Mouse (Mus musculus) stomach, embryonic 14.5 days (tissue): ENCODE measurements around the gene Glyctk. TPM values are rescaled to one million over a fixed set of nuclear protein-coding genes. Genes with fewer than 3 reads are reported as not detected.

Experiments
- ATAC-seq: fragments of 200-750 bp; cut with Nextera tagmentation; 2 replicates; pipeline ENCODE4 v1.8.0; 2017; ENCODE audit warnings: low read depth, moderate TSS enrichment; ENCODE audit not compliant: insufficient number of reproducible peaks, insufficient read depth, low FRiP score
- H3K27ac ChIP-seq: fragments of 300-500 bp; sonication (generic); 2 replicates; pipeline ENCODE4 v1.5.1; 2014; ENCODE audit warnings: mild to moderate bottlenecking, low read length, moderate library complexity, mixed read lengths
- H3K27me3 ChIP-seq: fragments of 300-500 bp; sonication (generic); 2 replicates; pipeline ENCODE4 v1.6.1; 2014; ENCODE audit warnings: low read length, control low read depth, mixed read lengths; ENCODE audit not compliant: control insufficient read depth, insufficient read depth
- H3K36me3 ChIP-seq: fragments of 300-500 bp; sonication (generic); 2 replicates; pipeline ENCODE4 v1.6.1; 2014; ENCODE audit warnings: mild to moderate bottlenecking, control low read depth, low read length, moderate library complexity, mixed read lengths; ENCODE audit not compliant: control insufficient read depth, insufficient read depth
- H3K4me1 ChIP-seq: fragments of 300-500 bp; sonication (generic); 2 replicates; pipeline ENCODE4 v1.6.1; 2014; ENCODE audit warnings: low read length, control low read depth, mixed read lengths; ENCODE audit not compliant: control insufficient read depth, insufficient read depth
- H3K4me2 ChIP-seq: fragments of 300-500 bp; sonication (generic); replicated peaks from 2 replicates; pipeline ENCODE4 v1.6.1; 2014; ENCODE audit warnings: low read depth, low read length, control low read depth
- H3K4me3 ChIP-seq: fragments of 300-500 bp; sonication (generic); 2 replicates; pipeline ENCODE4 v1.5.1; 2014; ENCODE audit warnings: low read depth, low read length, control low read depth
- H3K9ac ChIP-seq: fragments of 300-500 bp; sonication (generic); replicated peaks from 2 replicates; pipeline ENCODE4 v1.6.1; 2014; ENCODE audit warnings: low read depth, mild to moderate bottlenecking, control low read depth, low read length, moderate library complexity, mixed read lengths
- H3K9me3 ChIP-seq: fragments of 300-500 bp; sonication (generic); 2 replicates; pipeline ENCODE4 v1.6.1; 2016; ENCODE audit warnings: low read depth, low read length, control low read depth; ENCODE audit not compliant: control insufficient read depth
- WGBS: fragments of 180-500 bp; shearing (Covaris S2); extraction: QIAGEN DNeasy Blood & Tissue Kit; methylation state at CpG from one replicate; pipeline ENCODE4 v1.1.7; 2014; 5-methylcytosine and 5-hydroxymethylcytosine counted together
- polyA plus RNA-seq: library from polyadenylated mRNA; unstranded; fragments of >200 nt; fragmentation: Nextera tagmentation; extraction: Ambion mirVana; gene quantifications from 2 replicates; pipeline ENCODE4 v1.2.1, GENCODE M21; 2014

Gene Glyctk
- polyA plus RNA-seq, 1 experiment from 2014 or later: 1.2 TPM

DNA sequence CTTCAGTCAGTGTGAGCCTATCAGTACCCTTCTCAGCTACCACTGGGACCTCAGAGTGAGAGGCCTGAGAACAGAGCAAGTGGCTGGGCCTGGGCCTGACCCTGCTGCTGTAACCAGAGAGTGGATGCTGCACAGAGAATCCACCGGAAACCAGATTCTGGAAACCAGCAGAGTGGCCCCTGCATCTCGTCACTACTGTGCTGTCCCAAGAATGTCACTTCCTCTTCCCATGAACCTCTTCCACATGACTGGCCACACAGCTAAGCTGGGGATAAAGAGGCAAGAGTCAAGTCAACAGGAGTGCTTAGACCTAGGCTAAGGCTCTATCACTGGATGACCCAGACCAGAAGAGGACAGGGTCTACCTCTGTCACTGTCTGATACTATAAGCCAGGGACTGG, 28.9 kb downstream of the Glyctk start:
- H3K4me3 ChIP-seq: no peak overlapping the region
- H3K9me3 ChIP-seq: no peaks in the 10 kb centered on the region
- no peaks in the 10 kb centered on the region for H3K27me3 ChIP-seq
- no peak overlapping the region for H3K27ac ChIP-seq
- no peak overlapping the region for H3K9ac ChIP-seq
- no peaks in the 10 kb centered on the region for H3K36me3 ChIP-seq
- no peak overlapping the region for H3K4me2 ChIP-seq
- H3K4me1 ChIP-seq: no peaks in the 10 kb centered on the region
- 73% methylated on average over 2 of the region's 2 CpGs for WGBS
- ATAC-seq: no peak

DNA sequence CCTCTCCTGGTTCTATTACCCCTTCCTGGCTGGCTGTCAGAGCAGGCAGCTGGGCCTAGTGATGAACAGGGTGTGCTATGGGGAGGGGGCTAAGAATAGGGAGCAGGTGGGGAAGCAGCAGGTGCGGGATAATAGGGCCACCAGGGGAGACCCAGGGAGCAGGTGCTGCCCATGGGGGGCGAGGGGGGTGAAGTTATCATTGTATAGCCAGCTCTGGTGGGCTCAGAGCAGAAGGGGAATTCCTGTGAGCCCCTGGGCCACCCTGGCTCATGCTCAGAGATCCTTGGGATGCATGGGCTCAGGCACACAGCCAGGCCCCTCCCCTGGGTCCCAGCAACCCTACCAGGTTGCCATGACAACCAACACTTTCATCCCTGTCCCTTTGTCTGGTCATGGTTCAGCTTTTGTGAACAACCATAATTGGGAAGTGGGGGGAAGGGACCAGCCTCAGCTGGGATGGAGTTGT, 31.1 kb downstream of the Glyctk start:
- ATAC-seq: peak; percentile 53; the same call in 1 of the 2 replicates
- no peaks in the 10 kb centered on the region for H3K9me3 ChIP-seq
- H3K4me3 ChIP-seq: no peak overlapping the region
- H3K4me2 ChIP-seq: no peak overlapping the region
- no peak overlapping the region for H3K27ac ChIP-seq
- no peaks in the 10 kb centered on the region for H3K4me1 ChIP-seq
- WGBS: 40% methylated on average over 2 of the region's 2 CpGs
- H3K27me3 ChIP-seq: no peaks in the 10 kb centered on the region
- H3K36me3 ChIP-seq: no peaks in the 10 kb centered on the region
- H3K9ac ChIP-seq: no peak overlapping the region

DNA sequence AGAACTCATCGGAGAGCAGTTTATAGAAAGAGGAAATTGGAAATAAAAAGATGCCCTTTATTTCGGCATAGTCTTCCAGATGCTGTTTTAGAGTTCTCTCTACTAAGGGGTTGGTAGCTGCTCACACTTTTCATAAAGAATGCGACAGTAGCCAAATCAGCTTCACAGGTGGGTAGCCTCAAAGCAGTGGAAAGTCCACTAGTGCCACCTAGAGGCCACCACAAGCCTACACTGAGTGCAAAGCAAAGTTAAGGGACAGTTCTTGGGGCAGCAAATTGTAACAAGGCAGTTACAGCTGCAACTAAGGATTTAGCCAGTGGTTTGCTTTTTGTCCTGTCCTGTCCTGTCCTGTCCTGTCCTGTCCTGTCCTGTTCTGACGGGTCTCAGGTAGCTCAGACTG, 34.3 kb downstream of the Glyctk start:
- H3K36me3 ChIP-seq: no peaks in the 10 kb centered on the region
- no peak overlapping the region for H3K27ac ChIP-seq
- no peak overlapping the region for H3K4me2 ChIP-seq
- H3K4me3 ChIP-seq: no peak overlapping the region
- H3K9ac ChIP-seq: no peak overlapping the region
- ATAC-seq: no peak
- no peaks in the 10 kb centered on the region for H3K4me1 ChIP-seq
- no peaks in the 10 kb centered on the region for H3K9me3 ChIP-seq
- no peaks in the 10 kb centered on the region for H3K27me3 ChIP-seq
- 48% methylated on average over 4 of the region's 4 CpGs for WGBS

DNA sequence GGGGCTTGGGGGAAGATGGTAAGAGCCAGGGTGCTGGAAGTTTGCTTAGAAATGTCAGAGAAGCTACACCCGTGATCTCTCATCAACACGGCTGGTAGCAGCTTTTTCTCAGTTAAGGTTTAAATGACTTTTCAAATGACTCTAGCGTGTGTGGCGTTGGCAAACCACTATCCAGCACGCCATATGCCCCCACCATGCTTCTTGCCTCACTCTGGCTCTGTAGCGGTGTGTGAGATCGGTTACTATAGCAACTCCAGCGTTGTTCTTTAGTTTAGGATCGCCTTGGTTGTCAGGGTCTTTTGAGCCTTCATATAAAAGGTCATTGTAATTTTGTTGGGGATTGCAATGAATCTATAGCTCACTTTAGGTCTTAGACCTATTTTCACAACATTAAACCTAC, 38.9 kb downstream of the Glyctk start:
- Histone ChIP-seq H3K27ac (no peak overlapping the region), H3K4me3 (no peak overlapping the region), H3K4me1 (no peaks in the 10 kb centered on the region), H3K36me3 (no peaks in the 10 kb centered on the region), H3K9ac (no peak overlapping the region), H3K9me3 (no peaks in the 10 kb centered on the region), H3K27me3 (no peaks in the 10 kb centered on the region), H3K4me2 (no peak overlapping the region)
- ATAC-seq: no peak
- 70% methylated on average over 9 of the region's 9 CpGs for whole genome bisulfite sequencing

DNA sequence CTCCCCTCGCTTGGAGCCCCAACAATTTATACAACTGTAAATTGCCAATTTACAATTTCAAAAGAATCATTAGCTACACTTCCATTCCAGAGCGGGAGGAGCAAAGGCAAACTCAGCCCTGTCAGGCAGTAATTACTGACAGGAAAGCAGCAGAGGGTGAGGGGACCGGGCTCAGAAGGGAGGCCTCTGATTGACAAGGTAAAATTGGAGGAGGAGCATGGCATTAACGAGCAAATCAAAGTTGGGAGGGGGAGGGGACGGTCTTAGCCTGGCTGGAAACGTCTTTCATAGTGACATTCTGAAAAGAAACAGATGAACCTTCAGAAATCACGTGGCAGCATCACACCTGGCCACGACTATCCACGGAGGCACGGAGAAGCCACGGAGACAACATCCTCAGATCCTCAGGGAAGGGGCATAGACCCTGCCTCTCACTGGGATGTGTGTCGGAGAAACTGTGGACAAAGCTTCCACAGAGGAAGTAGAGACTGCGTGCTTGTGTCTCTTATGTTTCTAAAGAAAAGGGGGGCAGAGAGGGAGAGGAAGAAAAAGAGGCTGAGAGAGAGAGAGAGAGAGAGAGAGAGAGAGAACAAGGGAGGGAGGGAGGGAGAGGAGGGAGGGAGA, 42.0 kb downstream of the Glyctk start:
- Histone ChIP-seq H3K4me3 (no peak overlapping the region), H3K27ac (no peak overlapping the region), H3K4me1 (no peaks in the 10 kb centered on the region), H3K9me3 (0 out of 2 replicates have a peak, but pooled peaks cover 2% of the 10 kb centered on the region), H3K4me2 (0 out of 2 replicates have a peak overlapping the region, but pooled peaks have one; percentile 10), H3K9ac (no peak overlapping the region), H3K36me3 (no peaks in the 10 kb centered on the region), H3K27me3 (no peaks in the 10 kb centered on the region)
- 33% methylated on average over 13 of the region's 13 CpGs for WGBS
- no peak for ATAC-seq

DNA sequence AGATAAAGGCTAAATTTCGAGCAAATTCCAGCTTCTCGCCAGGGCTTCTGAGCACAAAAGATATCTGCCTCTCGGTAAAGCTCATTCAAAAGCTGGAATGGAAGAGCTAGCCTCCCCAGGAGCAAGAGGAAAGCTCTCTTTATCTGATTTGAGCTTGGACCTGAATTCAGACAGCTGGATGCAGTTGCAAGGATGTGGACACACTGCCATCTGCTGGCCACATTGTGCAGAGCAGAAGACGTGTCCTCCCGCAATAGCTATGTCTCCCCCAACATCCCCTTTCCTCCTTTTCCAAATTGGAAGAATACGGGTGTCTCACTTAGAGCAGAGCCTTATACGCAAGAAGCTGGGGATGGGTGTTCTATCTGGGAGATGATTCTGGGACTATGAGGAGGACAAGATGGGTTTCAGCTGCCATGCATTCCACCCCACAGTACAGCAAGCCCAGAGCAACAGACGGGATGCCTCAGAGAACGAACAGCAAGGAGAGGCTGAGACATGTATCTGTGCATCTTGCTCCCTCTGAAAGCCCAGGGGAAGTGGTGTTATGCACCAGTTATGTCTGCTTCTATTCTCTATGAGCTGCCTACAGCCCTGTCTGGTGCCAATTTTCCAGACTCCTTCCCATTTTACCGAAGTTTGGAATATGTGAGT, 45.0 kb downstream of the Glyctk start:
- no peaks in the 10 kb centered on the region for H3K27me3 ChIP-seq
- WGBS: 26% methylated on average over 10 of the region's 10 CpGs
- no peak overlapping the region for H3K27ac ChIP-seq
- H3K9ac ChIP-seq: no peak overlapping the region
- H3K9me3 ChIP-seq: 0 out of 2 replicates have a peak, but pooled peaks cover 3% of the 10 kb centered on the region
- H3K4me2 ChIP-seq: no peak overlapping the region
- no peaks in the 10 kb centered on the region for H3K4me1 ChIP-seq
- no peaks in the 10 kb centered on the region for H3K36me3 ChIP-seq
- no peak for ATAC-seq
- no peak overlapping the region for H3K4me3 ChIP-seq

DNA sequence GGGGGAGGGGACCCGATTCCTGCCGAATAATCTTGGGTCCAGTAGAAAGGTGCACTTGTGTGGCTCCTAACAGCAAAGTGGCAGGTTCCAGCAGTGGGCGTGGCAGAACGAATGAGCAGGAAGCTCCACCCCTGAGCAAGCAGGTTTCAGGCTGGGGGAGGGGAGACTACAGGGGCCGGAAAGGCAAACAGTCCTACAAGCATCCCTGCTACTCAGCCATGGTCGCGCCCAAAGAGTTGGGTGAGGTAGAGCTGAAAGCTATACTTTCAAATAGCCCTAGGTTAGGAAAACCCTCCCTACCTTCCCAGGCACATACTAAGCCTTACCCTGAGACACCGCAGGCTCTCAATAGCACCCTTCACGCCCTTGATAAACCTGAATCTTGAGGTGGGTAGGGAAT, 51.7 kb downstream of the Glyctk start:
- ATAC-seq: no peak
- H3K4me3 ChIP-seq: no peak overlapping the region
- H3K27ac ChIP-seq: no peak overlapping the region
- H3K36me3 ChIP-seq: no peaks in the 10 kb centered on the region
- no peaks in the 10 kb centered on the region for H3K27me3 ChIP-seq
- H3K4me2 ChIP-seq: no peak overlapping the region
- WGBS: 66% methylated on average over 9 of the region's 9 CpGs
- no peaks in the 10 kb centered on the region for H3K4me1 ChIP-seq
- no peak overlapping the region for H3K9ac ChIP-seq
- 0 out of 2 replicates have a peak, but pooled peaks cover 3% of the 10 kb centered on the region for H3K9me3 ChIP-seq

DNA sequence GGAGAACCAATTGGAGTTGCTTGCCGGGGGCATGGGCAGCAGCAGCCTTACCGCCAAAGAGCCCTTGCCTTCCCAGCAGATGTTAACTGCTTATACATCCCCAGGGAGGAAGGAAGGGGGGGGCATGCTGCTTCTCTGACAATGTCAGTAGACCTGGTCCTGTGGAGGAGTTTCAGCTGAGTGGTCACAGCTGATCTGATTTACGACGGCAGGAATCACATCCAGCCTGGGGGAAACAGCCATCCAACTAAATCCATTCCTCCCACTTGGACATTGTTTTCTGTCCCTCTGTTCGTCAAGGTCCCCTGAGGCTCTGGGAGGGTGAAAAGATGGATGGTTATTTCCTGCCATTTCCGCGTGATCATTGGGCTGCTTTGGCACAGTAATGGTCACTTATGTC, 53.5 kb downstream of the Glyctk start:
- H3K9me3 ChIP-seq: no peaks in the 10 kb centered on the region
- no peaks in the 10 kb centered on the region for H3K27me3 ChIP-seq
- H3K4me1 ChIP-seq: no peaks in the 10 kb centered on the region
- 80% methylated on average over 7 of the region's 7 CpGs for WGBS
- no peak overlapping the region for H3K9ac ChIP-seq
- H3K4me3 ChIP-seq: no peak overlapping the region
- no peak for ATAC-seq
- no peak overlapping the region for H3K4me2 ChIP-seq
- H3K36me3 ChIP-seq: no peaks in the 10 kb centered on the region
- no peak overlapping the region for H3K27ac ChIP-seq
